Mouse (Mus musculus): ENCODE results near the gene Pde6d.
A peak's percentile ranks its signal among the peaks of the same experiment; 100 is the strongest.
"Not testable (repeated sequence)": the region's sequence is repeated elsewhere in the genome, so short reads cannot be mapped to it uniquely, and the experiment has no call there.

Pde6d gene

DNA sequence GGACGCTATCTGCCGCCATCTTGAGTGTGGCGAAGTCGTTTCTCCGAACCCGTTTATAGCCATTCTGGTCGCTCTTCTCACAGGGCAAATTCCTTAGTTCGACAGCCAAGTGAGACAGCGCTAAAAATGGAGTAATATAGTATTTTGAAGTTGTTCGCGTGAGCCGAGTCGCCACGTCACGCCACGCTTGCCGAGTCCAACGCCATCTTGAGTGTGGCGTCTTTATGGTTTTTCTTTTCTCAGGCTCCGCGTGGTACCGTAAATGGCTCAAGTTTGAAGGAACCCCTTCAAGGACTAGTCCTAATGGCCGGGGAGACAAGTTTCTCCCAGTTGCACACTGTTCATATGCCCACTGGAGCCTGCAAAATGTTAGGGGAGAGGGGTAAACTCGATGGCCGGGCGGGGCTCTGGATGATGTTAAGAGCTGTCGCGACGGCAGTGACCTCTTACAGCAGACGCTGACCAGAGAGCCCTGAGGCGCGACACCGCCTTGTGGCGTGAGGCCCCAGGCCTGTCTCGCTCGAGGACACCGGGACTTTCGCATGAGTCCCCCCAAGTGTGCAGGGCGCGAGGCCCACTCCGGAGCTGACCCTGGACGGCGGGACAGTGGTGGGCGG, 56.8 kb downstream of the Pde6d start:
- peak; percentile 88 for DNase-seq

DNA sequence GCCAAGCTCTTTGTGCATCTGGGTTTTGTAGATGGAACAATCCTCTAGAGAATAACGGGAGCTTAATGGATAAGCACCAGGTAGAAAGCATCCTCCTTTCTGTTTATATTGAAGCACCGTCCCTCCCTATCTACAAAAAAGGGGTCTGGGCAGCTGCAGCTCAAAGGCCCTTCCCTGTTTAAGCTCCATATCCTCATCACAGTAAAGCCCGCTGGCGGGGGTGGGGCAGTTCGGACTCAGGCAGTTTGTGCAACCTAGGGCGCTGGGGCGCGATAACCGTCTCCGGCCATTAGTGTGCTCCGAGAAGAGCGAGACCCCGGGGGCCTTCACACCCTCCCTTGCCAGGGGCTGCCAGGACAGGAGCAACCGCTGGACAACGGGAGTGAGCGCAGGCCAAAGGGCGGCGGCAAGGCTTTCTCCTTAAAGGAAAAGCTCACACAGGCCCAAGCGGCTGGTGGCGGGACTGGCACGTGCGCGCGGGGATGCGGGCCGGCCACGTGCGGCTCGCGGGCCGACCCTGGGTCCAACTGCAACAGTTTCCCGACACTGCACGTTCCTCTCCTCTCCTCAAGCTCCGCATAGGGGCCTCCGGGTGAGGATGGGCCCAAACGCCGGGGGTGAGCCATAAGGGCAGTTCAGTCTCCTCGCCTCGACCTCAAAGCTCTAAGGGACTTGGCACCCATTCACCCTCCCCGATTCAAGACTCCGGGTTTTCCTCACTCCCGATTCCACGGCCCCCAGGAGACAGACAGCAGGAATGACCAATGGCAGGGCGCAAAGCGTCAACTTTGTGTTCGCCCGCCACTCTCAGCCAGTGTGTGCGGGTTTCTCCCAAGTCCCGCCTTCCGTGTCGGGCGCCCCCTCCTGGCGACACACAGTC, 57.6 kb downstream of the Pde6d start:
- DNase-seq, result peak; percentile 100

DNA sequence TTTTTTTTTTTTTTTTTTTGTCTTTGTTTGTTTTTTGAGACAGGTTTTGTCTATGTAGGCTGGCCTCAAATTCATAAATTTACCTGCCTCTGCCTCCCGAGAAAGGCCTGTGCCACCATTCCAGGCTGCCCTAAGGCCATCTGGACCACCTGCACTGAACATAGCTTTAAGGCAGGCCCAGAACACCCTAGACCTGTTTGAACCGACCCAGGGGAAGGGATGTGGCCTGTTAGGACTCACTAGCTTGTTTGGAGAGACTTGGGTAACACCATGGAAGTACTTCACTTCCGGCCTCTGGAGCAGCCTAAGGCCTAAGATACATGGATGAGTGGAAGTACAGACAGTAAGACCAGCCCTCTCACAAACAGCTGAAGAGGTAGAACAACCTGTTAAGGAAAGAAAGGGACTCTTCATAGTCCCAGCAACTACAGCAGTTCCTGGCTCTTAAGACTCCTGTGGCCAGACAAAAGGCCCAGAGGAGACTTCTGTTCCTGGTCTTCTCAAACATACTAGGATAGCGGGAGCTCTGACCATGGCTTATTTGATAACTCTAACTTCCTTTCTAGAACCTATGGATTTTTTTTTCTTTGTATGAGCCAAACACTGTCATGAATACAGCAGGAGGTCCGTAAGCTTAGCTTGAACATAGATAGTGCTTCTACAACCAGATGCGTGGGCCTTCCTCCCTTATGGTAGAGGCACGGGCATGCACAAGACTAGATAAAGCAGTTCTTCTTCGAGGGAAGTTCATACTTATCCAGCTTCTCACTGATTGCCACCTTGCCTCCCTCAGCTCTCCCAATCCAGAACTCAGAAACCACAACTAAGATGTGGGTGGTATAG, 58.4 kb downstream of the Pde6d start:
- no peak for DNase-seq

DNA sequence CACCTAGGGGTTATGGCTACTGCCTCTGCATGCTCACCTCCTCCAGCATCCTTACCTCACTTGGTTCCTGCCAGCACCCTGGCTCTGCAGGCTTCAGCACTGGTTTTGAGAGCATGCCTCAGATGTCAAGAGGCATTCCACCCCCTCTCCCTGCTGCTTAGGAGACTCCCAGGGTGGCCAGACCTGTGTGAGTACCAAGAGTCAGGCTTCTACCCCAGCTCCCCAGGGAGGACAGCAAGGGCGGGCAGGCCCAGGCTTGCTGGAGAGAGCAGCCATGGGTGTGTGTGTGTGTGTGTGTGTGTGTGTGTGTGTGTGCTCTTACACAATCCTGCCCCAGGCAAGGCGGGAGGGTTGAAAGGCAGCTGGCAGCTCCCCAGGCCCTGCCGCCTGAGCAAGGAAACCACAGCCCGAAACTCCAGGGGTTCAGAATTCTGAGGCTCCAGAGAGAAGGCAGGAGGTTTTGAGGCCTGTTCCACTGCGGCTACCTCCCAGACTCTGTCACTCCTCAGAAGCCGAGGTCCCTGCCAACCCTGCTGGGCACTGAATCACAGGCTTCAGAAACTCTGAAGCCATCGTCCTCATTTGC, 60.0 kb downstream of the Pde6d start:
- DNase-seq, result peak; percentile 33

DNA sequence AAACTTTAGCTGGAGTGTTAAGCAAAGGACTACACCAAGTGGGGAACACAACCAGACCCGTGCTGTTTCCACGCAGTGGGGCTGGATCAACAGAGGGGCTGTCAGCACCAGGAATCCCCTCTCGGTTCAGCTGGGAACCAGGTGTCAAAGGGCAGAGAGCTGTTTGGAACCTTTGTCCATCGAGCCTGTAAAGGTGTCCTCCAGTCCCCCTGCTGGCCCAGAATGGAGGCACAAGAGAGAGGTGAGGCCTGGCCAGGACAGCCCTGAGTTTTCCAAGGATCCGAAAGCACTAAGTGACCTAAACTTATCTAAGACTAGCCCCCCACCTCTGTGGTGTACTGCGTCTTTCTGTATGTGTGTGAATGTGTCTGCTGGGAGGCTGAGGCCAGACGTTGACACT, 62.1 kb downstream of the Pde6d start:
- DNase-seq, result peak; percentile 81

DNA sequence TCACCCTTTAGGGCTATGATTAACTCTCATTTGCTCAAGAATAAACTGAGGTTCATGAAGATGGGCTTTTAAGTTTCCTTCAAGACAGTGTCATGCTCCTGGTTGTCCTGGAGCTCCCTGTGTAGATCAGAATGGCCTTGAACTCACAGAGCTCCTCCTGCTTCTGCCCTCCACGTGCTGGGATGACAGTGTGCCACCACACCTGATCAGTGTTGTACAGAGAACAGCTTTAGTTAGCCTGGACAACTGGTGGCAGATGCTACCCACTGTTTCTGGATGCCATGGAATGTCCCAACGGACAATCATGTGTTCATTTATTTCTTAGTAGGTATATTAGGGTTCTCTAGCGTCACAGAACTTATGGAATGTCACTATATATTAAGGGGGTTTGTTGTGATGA, 65.4 kb downstream of the Pde6d start:
- DNase-seq, result no peak

DNA sequence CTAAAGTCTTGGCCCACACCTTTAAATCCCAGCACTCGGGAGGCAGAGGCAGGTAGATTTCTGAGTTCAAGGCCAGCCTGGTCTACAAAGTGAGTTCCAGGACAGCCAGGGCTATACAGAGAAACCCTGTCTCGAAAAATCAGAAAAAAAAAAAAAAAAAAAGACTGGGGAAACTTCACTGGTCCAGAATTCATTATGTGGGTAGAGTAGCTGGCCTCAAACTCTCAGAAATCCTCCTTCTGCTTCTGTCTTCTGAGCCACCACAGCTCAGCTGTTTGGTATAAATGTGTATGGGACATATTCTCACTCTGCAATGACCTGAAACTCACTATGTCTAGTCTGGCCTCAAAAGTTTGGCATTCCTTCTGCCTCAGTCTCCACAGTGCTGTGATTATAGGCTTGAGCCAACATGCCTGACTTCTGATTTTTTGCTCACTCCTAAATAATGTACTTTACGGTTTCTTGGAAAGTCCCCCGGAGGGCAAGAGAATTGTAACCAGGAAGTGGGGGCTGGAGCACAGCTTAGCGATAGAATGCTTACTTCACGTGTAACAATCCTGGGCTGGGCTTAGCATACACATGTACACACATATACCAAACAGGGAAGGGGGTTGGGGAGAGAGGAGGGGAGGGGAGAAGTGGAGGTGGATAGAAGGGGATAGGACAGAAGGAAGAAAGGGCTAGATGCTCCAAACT, 66.6 kb downstream of the Pde6d start:
- DNase-seq, result no peak

DNA sequence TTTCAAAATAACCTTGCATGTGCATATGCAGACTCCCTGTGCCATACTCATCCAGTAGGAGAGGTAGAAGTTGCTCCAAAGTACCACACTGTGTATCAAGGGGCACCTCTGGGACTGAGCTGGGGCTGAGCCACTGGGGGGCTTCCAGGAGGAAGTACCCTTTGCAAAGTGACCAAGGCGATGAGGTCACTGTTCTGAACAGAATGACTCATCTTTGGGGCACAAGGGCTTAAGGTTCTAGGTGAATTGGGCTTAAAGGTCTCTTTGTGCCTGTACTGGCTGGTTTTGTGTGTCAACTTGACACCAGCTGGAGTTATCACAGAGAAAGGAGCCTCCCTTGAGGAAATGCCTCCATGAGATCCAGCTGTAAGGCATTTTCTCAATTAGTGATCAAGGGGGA, 69.4 kb downstream of the Pde6d start:
- DNase-seq, result not testable (repeated sequence)

DNA sequence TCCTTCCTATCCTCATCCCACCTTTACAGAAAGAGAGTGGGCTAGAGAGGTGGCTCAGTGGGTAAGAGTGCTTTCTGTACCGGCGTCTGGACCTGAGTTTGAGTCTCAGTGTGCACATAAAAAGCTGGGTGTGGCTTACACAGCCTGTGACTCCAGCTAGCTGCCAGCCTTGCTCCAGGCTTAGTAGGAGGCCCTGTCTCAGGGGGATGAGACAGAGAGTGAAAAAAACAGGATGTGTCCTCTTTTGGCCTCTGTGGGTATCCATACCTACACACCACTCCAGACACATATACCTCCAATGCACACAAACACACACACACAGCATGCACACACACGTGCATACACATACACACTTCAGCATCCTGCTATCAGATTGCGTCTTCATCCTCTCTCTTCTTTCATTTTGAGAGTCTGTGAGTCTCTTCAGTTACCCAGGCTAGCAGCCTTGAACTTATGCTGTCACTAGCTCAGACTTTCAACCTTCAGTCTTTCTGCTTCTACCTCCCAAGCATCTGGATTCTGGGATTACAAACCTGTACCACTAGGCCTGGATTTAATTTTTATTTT, 70.2 kb downstream of the Pde6d start:
- no peak for DNase-seq

DNA sequence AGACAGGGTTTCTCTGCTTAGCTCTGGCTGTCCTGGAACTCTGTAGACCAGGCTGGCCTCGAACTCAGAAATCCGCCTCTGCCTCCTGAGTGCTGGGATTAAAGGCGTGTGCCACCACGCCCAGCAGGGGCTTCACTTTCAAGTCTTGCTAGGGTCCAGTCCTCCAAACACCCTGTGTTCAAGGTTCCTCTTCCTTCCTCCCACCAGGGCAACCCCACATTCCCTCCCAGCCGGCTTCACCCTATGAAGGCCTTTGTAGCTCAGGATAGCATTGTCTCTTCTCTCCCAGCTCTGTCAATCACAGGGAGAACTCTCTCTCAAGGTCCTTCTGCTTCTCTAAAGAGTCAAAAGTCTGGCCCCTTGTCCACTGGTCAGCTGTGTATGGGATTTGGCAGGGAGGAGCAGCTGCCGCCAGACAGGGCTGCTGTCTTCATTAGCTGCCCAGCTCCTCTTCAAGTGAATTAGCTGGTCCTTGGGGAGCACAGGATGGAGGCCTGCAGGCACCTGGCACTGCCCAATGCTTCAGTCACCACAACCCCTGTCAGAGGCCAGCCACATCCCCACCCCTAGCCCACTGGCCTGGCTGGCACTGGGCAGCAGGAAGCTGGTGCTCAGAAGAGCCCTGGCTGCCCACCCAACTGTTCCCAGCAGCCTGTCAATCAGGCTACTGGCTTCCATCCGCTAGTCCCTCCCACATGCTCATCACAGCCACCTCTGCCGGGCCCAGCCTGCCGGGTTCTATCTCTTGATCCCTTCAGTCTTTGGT, 71.6 kb downstream of the Pde6d start:
- no peak for DNase-seq

DNA sequence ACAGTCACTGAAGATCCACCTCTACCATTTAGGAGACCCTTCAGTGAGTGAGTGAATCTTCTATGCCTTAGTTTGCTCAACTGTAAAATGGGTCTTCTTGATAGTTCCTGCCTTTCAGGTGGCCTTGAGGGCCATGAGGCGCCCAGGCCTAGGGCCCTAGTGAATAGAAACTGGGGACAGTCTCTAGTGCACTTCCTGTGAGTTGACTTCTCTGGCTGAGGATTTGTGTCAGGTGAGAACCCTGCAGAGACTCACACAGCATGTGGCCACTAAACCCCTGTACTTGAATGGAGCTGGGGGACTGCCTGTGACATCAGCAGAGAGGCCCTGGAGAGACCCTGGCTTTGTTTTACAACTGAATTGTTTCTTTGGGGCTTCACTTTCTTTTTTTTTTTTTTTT, 72.2 kb downstream of the Pde6d start:
- no peak for DNase-seq

DNA sequence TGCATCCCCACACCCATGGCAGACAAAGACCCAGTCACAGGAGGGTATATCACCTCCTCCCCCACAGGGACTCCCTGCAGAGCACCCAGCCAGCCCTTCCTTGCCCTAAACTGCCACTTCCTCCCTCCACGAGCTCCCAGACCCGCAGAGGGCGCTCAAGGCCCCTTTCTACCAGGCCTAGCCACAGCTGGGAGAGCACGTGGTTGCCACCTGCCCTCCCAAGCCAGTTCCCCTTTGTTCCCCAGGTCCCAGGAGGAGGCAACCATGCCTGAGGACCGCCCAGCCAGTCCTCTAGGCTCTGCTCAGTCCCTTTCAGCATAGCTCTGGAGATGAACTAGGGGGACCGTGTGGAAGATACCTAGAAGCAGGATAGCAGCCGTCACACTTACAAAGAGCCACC, 73.0 kb downstream of the Pde6d start:
- peak; percentile 88 for DNase-seq

DNA sequence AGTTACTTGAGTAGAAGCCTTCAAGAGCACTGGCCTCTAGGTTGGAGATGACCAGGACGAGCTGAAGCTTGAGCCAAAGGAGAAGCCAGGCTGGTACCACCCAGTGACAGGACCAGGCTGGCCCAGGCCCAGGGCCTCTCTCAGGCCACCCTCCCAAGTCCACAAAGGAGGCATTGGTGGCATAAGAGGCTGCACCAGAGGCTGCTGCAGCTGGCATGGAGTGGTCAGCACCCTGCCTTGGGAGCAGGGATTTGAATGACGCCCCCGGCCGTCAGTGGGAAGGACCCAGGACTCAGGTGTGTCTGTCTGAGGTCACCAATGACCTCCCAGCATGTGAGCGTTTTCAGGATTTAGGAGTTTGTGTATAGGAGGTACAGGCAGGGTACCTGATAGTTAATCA, 74.6 kb downstream of the Pde6d start:
- DNase-seq, result no peak

DNA sequence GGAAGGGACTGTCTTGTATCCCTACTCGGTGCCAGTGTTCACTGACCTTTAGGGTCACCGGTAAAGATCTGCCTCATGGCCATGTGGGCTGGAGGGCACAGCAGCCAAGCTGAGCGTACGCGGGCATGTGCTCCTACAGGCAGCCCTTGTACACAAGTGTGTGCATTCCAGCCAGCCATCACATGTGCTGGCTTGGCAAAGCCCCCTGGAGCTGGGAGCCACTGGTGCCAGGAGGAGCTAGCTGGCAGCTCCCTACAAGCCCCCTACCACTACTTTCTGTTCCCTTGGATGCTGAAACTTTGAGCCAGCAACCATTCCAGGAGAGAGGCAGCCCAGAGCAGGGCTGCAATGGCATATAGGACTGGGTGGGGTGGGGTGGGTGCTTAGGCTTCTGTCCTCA, 76.0 kb downstream of the Pde6d start:
- DNase-seq, result no peak

DNA sequence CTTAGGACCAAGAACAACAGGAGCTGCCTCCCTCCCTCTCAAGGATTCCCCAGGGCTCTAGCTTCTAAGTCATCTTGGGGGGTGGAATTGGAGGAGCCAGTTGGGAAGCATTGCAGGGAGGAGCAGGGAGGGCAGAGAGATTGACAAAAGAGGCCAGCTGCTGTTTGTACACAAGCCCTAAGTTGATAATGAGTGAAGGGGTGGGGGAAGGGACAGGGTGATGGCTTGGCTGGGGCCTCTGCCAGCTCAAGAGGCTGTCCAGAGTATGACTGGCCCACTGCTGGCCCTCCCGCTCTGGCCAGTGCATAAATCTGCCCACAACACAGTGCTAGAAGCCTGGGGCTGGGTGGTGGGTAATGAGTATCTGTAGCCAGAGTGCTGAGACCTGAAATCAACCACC, 77.0 kb downstream of the Pde6d start:
- no peak for DNase-seq

DNA sequence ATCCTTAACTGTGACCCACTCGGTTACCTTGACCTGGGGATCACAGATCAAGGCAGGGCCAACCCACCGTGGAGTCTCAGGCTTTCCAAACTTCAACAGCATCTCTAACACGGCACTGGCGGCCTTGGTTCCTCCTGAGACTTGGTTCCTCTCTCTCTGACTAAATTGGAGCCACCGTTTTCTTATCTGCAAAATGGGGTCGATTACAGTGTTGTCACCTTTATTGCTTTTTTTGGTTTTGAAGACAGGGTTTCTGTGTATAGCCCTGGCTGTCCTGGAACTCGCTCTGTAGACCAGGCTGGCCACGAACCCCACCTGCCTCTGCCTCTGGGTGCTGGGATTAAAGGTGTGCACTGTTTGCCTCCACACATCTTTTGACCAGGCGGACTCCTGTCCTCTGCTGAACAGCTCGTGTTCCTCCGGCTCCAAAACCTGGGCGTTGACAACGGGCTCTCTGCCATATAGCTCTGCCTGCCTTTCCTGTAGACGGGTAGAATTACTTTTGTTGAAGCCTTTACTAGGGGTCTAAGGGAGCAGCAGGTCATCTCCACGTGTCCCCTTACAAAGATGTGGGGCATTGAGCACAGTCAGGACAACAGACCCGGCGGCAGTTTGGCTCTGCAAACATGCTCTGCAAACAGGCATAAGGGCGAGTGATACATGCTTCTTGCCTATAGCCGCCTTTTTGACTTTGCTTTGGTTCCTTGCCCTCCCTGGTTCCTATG, 77.6 kb downstream of the Pde6d start:
- DNase-seq, result no peak

DNA sequence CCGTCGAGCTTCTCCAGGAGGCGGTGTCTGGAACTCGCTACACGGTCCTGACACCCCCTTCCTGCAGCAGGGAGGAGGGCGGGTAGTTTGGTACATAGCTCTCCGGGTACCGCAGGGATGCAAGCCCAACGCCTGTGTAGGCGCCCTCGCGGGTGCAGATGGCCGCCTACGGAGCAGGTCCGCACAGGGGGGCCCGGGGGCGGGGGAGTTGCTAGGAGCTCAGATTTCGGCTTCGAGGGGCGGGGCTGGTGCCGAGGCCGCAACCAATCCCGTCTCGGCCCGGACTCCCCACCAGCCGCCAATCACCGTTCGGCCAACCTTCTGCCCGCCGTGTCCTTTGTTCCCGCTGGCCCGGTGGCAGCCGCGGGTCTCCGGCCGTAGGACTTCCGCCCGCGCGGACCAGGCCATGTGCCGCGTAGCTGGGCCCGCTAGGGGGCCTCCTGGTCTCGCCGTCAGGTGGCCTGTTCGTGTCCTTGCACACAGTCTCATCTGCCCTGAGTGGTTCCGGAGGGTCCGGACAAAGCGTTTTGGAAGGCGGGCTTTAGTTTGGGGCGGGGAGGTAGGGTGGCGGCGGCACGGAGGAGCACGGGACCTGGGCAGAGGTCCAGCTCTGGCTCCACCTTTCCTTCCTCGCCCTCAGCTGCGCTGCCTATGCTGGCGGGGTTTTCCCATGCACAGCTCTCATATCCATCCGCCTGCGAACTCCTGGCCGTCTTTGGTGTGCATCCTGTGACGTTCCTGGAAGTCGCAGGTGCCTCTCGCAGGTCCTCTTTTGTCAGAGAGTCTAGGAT, 78.3 kb downstream of the Pde6d start:
- peak; percentile 96 for DNase-seq

DNA sequence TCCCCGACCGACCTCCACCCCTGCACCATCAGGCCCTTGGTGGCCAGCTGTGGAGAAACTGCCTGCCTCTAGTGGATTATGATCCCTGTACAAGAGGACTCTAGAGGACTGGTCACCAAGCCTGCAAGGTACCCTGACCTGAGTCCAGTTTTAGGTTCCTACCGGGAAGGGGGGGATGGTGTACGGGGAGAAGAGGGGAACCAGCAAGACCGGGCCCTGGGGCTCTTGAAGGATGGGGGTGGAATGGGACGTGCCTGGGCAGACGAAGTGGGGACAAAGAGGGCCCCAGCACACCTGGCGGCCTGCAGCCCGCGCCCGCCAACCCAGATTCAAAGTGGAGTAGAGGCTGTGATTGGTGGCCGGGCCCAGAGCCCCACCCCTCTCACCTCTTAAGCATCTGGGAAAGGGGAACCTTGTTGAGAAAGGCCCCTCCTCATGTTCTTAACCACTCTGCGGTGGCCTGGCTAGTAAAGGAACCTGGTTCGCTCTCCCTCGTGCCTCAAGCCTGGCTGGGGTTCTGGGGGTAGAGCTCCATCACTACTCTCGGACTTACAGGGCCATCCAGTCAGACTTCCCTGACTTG, 79.2 kb downstream of the Pde6d start:
- DNase-seq, result no peak

DNA sequence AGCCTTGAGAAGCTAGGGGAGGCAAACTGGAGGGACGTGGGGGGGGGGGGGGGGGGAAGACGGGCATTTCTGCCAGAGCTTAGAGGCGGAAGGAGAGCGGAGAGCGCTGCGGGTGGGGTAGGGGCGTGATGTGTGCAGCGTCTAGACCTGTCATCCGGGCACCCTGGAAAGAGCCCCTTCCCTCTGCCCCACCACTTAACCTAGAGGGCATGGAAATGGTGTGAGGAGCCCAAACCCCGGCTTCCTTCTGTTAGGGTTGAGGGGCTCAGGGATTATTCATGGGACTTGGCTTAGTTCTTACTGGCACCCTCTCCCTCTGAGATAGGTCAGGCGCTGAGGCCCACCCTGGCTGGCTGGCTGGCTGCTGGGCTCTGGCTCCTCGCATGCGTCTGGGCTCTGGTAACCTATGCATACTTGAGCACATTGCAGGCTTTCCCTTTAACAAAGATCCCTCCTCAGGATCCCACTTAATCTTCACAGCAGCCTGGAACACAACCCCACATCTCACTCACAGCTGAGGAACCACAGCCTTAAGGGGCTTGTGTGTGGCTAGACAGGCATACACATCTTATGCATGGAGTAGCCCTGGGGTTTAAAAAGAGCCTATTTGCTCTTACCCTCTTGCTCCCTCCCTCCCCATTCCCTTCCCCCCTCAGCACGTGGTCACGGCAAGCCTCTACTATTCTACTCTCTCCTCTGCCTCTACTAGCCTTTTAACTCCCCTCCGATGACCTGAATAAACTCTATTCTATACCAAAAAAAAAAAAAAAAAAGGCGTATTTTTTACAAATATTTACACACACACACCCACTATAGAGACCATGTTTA, 80.0 kb downstream of the Pde6d start:
- no peak for DNase-seq

Data from kidney, adult 18-20 months (tissue).